Mouse (Mus musculus) G1E (cell line): Measurements from ENCODE around the gene Atp5e.

Experiments used
- CTCF ChIP-seq: IDR thresholded peaks from 2 replicates; pipeline ENCODE4 v1.5.1; 2012; ENCODE audit warnings: low read depth, low read length, inconsistent platforms, mixed read lengths
- GATA1 ChIP-seq: IDR thresholded peaks from 2 replicates; pipeline ENCODE4 v1.6.1; 2012; ENCODE audit warnings: borderline replicate concordance, low read length, inconsistent platforms, mixed read lengths
- POLR2AphosphoS5 ChIP-seq: IDR thresholded peaks from 2 replicates; pipeline ENCODE4 v1.6.1; 2012; ENCODE audit warnings: low read depth, low read length, inconsistent platforms; ENCODE audit not compliant: insufficient replicate concordance

DNA sequence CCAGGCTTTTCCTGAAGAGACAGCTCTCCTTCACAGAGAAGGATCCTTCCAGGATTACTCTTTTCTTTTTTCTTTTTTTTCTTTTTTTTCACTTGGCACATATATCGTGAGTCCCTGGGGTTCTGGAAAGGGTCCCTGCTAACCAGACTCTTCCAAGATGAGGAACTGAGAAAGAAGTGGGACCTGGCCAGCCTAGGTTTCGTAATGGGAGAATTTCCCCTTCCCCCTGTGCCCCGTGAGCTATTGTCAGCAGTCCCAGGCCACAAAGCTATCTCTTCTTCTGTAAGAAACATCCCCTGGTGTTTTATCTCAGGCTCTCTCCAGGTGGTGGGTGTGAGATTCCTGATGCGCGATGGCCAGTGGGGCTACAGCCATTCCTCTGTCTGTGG, 24.5 kb downstream of the Atp5e start:
- TF ChIP-seq CTCF (no peak), GATA1 (no peak), POLR2AphosphoS5 (no peak)
